Mouse (Mus musculus): ENCODE data around the gene Xrra1. TPM values are rescaled to one million over a fixed set of nuclear protein-coding genes. Genes with fewer than 3 reads are reported as not detected.
A peak's percentile ranks its signal among the peaks of the same experiment; 100 is the strongest.

Gene Xrra1
- polyA plus RNA-seq, 1 experiment from 2014 or later, result 0.31 TPM

DNA sequence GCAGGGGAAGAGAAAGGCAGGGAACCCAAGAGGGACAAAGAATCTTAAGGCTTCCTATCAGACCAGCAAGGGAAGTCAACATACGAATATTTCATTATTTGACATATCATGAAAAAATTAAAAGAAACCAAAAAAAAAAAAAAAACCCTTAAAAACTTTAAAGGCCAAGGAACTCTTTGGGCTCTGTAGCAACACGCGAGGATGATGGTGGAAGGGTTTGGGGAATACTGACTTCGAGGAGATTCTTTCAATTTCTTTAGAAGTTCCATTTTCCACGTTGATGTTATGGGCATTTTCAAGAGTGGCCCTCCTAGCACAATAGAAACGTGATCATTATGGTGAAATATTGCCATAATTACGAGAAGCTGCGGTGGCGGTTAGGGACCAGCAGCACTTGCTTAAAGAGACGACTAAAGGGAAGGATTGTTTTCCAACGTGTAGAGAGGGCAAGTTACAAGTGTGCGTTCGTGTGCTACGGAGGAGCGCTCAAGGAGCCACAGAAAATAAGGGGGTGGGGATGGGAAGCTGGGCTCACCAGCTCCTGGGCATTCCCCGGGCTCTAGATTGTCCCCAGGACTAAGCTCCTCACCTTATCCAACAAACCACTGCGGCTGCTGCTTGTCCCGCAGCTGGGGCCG lies 622 bp upstream of the Xrra1 start:
- no peaks in the 10 kb centered on the region for H3K9me3 ChIP-seq (replicated peaks; ENCODE audit: control insufficient read depth, low read length)

DNA sequence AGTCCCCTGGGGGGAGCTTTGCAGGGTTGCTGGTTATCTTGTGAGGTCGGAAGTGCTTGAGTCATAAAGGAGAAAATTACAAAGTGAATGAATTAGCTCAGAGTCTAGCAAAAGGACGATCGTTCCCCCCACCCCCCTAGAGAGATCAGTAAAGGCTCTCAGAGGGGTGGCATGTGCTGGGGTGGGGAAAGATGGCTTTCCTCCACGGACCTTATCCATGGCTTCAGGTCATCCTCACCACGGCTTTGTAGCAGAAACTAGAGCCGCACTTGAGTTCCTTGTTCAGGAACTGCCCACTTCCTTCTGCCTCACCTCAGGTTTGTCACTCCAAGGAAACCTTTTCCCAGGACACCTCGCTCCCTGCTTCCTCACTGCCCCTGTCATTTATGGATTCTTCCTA lies 4.4 kb downstream of the Xrra1 start, which contains the start of gene Spcs2:
TSS of gene Spcs2 (minus strand) at position 101 of the 400 bp plus-strand sequence.
- H3K4me2 ChIP-seq (ENCODE audit: low read depth, low read length), result no peak within 1 kb of the TSS
- H3K9ac ChIP-seq (ENCODE audit: low read length), result no peak within 1 kb of the TSS
- no peaks in the 10 kb centered on the region for H3K9me3 ChIP-seq (replicated peaks; ENCODE audit: control insufficient read depth, low read length)
- H3K27ac ChIP-seq (ENCODE audit: low read length), result no peak within 1 kb of the TSS
- no peak within 1 kb of the TSS for H3K4me3 ChIP-seq (replicated peaks; ENCODE audit: low read length)
- H3K27me3 ChIP-seq (ENCODE audit: control insufficient read depth, insufficient read depth, low read length), result no peaks in the 10 kb centered on the region
- no peaks in the 10 kb centered on the region for H3K4me1 ChIP-seq (ENCODE audit: control insufficient read depth, insufficient read depth, low read length)
- no peaks in the 10 kb centered on the region for H3K36me3 ChIP-seq (ENCODE audit: control insufficient read depth, insufficient read depth, low read length)
- ATAC-seq (ENCODE audit: insufficient read depth, low FRiP score), result no peak
- 51% methylated on average over 7 of the region's 7 CpGs for WGBS

More for the DNA sequence above, 622 bp upstream of the Xrra1 start:
- Histone ChIP-seq H3K4me1 (ENCODE audit: control insufficient read depth, insufficient read depth, low read length) (peaks cover 16% of the 10 kb centered on the region), H3K27me3 (ENCODE audit: control insufficient read depth, insufficient read depth, low read length) (no peaks in the 10 kb centered on the region), H3K9ac (ENCODE audit: low read length) (peak overlapping the region; percentile 91), H3K4me3 (replicated peaks; ENCODE audit: low read length) (peak overlapping the region; percentile 93), H3K36me3 (ENCODE audit: control insufficient read depth, insufficient read depth, low read length) (no peaks in the 10 kb centered on the region), H3K27ac (ENCODE audit: low read length) (peak overlapping the region; percentile 60; the same call in 1 of the 2 replicates), H3K4me2 (ENCODE audit: low read depth, low read length) (peak overlapping the region; percentile 91)
- ATAC-seq (ENCODE audit: insufficient read depth, low FRiP score), result peak; percentile 38
- 1% methylated on average over 19 of the region's 19 CpGs for whole genome bisulfite sequencing

DNA sequence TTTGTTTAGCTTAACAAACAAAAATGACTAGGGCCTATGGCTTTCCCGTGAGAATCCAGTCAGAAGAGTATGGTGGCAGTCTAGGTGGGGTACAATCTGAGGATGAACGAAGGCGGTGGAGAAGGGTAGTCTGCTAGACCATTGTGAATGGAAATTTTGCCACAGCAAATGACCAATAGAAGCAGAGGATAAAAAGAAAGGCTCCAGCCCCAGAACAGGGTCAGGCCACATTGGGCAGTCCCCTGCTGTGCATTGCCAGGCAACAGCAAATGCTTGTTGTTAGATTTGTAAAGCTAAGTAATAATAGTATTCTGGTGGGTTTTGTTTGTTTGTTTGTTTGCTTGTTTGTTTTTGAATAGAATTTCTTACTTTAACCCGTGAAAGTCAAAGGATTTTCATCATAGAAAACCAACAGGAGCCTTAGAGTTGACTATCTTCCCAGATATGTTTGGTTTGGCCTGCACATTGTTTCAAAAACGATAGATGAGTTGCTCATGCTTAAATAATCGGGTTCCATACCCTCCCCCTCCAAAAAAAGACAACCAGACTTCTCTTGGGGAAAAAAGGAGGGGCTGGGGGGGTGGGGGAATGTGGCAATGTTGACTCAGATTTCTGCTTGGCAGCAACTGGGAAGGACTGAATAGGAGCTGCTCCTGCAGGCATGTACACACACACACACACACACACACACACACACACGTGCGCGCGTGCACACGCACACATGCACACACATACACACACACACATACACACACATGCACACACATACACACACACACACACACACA lies 5.5 kb downstream of the Xrra1 start:
- H3K4me2 ChIP-seq (ENCODE audit: low read depth, low read length), result no peak overlapping the region
- no peaks in the 10 kb centered on the region for H3K27me3 ChIP-seq (ENCODE audit: control insufficient read depth, insufficient read depth, low read length)
- no peak overlapping the region for H3K4me3 ChIP-seq (replicated peaks; ENCODE audit: low read length)
- no peak overlapping the region for H3K9ac ChIP-seq (ENCODE audit: low read length)
- H3K27ac ChIP-seq (ENCODE audit: low read length), result no peak overlapping the region
- H3K4me1 ChIP-seq (ENCODE audit: control insufficient read depth, insufficient read depth, low read length), result no peaks in the 10 kb centered on the region
- no peak for ATAC-seq (ENCODE audit: insufficient read depth, low FRiP score)
- H3K9me3 ChIP-seq (replicated peaks; ENCODE audit: control insufficient read depth, low read length), result no peaks in the 10 kb centered on the region
- WGBS, result 63% methylated on average over 11 of the region's 11 CpGs
- H3K36me3 ChIP-seq (ENCODE audit: control insufficient read depth, insufficient read depth, low read length), result no peaks in the 10 kb centered on the region

DNA sequence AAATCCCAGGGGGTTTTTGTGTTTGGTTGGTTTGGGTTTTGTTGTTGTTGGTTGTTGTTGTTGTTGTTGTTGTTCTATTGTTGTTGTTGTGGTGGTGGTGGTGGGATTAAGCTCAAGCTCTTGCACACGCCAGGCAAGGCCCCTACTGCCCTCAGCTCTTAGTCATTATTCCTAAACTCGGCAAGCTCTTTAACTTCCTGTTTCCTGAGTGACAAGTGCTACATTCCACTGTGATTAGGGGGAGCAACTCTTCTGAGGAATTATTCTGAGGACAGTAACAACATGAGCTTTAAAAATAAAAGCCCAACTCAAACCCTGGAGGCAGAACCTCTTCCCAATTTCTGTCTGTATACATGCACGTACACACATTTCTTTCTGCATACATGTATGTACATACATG lies 6.3 kb downstream of the Xrra1 start:
- WGBS, result 37% methylated on average over 3 of the region's 3 CpGs
- Histone ChIP-seq H3K4me2 (ENCODE audit: low read depth, low read length) (no peak overlapping the region), H3K27me3 (ENCODE audit: control insufficient read depth, insufficient read depth, low read length) (no peaks in the 10 kb centered on the region), H3K27ac (ENCODE audit: low read length) (no peak overlapping the region), H3K36me3 (ENCODE audit: control insufficient read depth, insufficient read depth, low read length) (no peaks in the 10 kb centered on the region), H3K4me1 (ENCODE audit: control insufficient read depth, insufficient read depth, low read length) (no peaks in the 10 kb centered on the region), H3K9ac (ENCODE audit: low read length) (no peak overlapping the region), H3K4me3 (replicated peaks; ENCODE audit: low read length) (no peak overlapping the region), H3K9me3 (replicated peaks; ENCODE audit: control insufficient read depth, low read length) (no peaks in the 10 kb centered on the region)
- ATAC-seq (ENCODE audit: insufficient read depth, low FRiP score), result no peak

DNA sequence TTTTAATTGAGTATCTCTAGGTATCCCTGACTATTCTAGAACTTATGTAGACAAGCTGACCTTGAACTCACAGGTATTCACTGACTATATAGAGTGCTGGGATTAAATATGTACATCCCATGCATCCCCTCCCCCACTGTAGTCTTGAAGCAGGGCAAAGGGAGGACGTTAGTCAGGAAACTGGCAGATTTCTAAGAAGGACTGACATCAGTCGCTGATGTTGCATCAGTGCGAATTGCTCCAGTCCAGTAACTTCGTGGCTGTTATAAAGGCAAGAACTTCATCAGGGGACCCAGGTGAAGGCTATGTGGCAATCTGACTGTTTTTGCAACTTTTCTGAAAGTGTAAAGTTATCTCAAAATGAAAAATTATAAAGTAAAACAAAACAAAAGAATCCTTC lies 10.4 kb downstream of the Xrra1 start:
- H3K4me2 ChIP-seq (ENCODE audit: low read depth, low read length), result no peak overlapping the region
- H3K36me3 ChIP-seq (ENCODE audit: control insufficient read depth, insufficient read depth, low read length), result no peaks in the 10 kb centered on the region
- no peaks in the 10 kb centered on the region for H3K4me1 ChIP-seq (ENCODE audit: control insufficient read depth, insufficient read depth, low read length)
- no peak overlapping the region for H3K4me3 ChIP-seq (replicated peaks; ENCODE audit: low read length)
- no peaks in the 10 kb centered on the region for H3K27me3 ChIP-seq (ENCODE audit: control insufficient read depth, insufficient read depth, low read length)
- ATAC-seq (ENCODE audit: insufficient read depth, low FRiP score), result no peak
- H3K9ac ChIP-seq (ENCODE audit: low read length), result no peak overlapping the region
- H3K9me3 ChIP-seq (replicated peaks; ENCODE audit: control insufficient read depth, low read length), result no peaks in the 10 kb centered on the region
- H3K27ac ChIP-seq (ENCODE audit: low read length), result no peak overlapping the region
- WGBS, result 67% methylated on average over 4 of the region's 4 CpGs

DNA sequence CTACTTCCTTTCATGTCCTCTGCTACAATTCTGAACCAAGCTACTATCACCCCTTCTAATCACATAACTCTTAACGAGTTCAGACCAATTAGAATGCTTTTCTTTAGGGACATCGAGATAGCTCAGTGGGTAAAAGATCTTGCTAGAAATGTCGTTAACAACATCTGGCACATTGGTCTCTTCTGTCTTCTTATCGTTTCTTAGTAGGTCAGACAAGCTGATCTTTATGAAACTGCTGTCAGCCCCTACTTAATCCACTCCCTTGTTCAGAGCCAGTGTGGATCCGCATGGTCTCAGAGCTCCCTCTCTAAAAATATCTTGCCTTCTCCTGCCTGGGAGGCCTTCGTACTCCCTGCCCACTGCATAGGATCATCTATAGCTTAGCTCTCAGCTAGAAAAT lies 15.0 kb downstream of the Xrra1 start:
- Histone ChIP-seq H3K4me3 (replicated peaks; ENCODE audit: low read length) (no peak overlapping the region), H3K4me2 (ENCODE audit: low read depth, low read length) (no peak overlapping the region), H3K9ac (ENCODE audit: low read length) (no peak overlapping the region), H3K36me3 (ENCODE audit: control insufficient read depth, insufficient read depth, low read length) (no peaks in the 10 kb centered on the region), H3K9me3 (replicated peaks; ENCODE audit: control insufficient read depth, low read length) (no peaks in the 10 kb centered on the region), H3K27me3 (ENCODE audit: control insufficient read depth, insufficient read depth, low read length) (no peaks in the 10 kb centered on the region), H3K4me1 (ENCODE audit: control insufficient read depth, insufficient read depth, low read length) (no peaks in the 10 kb centered on the region), H3K27ac (ENCODE audit: low read length) (no peak overlapping the region)
- ATAC-seq (ENCODE audit: insufficient read depth, low FRiP score), result no peak
- 74% methylated on average over 6 of the region's 6 CpGs for WGBS

DNA sequence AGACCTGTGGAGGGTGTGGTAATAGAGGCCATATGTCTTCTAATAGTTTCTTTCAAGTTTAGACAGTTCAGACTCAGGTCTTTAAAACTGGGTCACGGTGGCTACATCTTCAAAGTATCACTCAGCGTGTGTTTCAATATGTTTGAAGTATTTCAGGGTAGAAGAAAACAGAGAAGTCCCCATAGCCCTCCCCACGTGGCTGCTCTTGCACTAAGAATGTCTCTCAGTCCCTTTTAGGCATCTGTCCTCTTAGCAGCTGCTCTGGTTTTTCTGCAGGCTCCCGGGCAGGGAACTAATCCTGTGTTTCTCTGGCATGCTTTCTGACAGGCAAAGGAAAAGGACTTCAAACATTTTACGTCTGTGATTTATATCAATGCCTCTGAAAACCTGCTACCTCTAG lies 17.0 kb downstream of the Xrra1 start:
- ATAC-seq (ENCODE audit: insufficient read depth, low FRiP score), result no peak
- no peak overlapping the region for H3K9ac ChIP-seq (ENCODE audit: low read length)

DNA sequence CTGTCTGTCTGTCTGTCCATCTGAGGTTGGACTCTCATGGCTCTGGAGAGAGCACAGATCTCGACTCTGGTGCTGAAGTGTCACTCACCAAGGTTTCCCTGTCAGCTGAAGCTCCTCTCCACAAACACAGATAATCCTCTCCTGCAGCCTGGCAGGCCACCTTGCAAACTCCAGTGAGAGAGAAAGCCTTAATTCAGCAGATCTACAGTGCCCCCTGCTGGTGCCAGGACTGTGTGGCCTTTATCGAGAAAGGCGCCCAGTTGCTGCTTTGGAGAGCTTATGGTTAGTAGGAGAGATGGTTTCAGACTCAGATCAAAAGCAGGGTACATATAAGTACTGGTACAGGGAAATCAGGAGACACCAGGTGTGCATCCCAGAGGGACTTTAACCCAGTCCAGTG lies 17.4 kb downstream of the Xrra1 start:
- Histone ChIP-seq H3K27me3 (ENCODE audit: control insufficient read depth, insufficient read depth, low read length) (no peaks in the 10 kb centered on the region), H3K9me3 (replicated peaks; ENCODE audit: control insufficient read depth, low read length) (no peaks in the 10 kb centered on the region), H3K36me3 (ENCODE audit: control insufficient read depth, insufficient read depth, low read length) (no peaks in the 10 kb centered on the region), H3K4me2 (ENCODE audit: low read depth, low read length) (no peak overlapping the region), H3K9ac (ENCODE audit: low read length) (no peak overlapping the region), H3K4me1 (ENCODE audit: control insufficient read depth, insufficient read depth, low read length) (no peaks in the 10 kb centered on the region), H3K27ac (ENCODE audit: low read length) (no peak overlapping the region), H3K4me3 (replicated peaks; ENCODE audit: low read length) (no peak overlapping the region)
- WGBS, result 1% methylated on average over 3 of the region's 3 CpGs
- ATAC-seq (ENCODE audit: insufficient read depth, low FRiP score), result 0 out of 2 replicates have a peak, but pooled peaks have one; percentile 37

More for the DNA sequence above, 17.0 kb downstream of the Xrra1 start:
- H3K4me3 ChIP-seq (replicated peaks; ENCODE audit: low read length), result no peak overlapping the region
- H3K4me2 ChIP-seq (ENCODE audit: low read depth, low read length), result no peak overlapping the region
- H3K27ac ChIP-seq (ENCODE audit: low read length), result no peak overlapping the region
- 31% methylated on average over 5 of the region's 5 CpGs for WGBS
- H3K9me3 ChIP-seq (replicated peaks; ENCODE audit: control insufficient read depth, low read length), result no peaks in the 10 kb centered on the region
- H3K36me3 ChIP-seq (ENCODE audit: control insufficient read depth, insufficient read depth, low read length), result no peaks in the 10 kb centered on the region
- H3K27me3 ChIP-seq (ENCODE audit: control insufficient read depth, insufficient read depth, low read length), result no peaks in the 10 kb centered on the region
- no peaks in the 10 kb centered on the region for H3K4me1 ChIP-seq (ENCODE audit: control insufficient read depth, insufficient read depth, low read length)

DNA sequence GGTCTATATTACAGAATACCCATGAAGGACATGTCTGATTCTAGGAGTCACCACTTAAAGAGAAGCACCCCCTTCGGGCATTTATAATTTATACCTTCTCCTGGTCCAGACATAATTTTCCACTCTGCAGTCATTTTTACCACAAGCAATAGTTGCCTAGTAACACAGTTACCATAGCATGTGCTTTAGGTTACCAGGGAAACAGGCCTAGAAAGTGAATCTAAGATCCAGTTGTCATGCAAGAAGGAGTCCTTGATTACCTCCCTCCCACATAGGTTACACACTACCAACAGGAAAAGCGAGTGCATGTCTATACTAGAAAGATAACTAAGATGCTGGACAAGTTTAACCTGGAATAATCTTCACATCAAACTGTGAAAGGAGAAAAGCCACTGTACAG lies 19.3 kb downstream of the Xrra1 start:
- H3K4me3 ChIP-seq (replicated peaks; ENCODE audit: low read length), result no peak overlapping the region
- WGBS, result 64% methylated on average over 2 of the region's 2 CpGs
- no peaks in the 10 kb centered on the region for H3K4me1 ChIP-seq (ENCODE audit: control insufficient read depth, insufficient read depth, low read length)
- H3K27me3 ChIP-seq (ENCODE audit: control insufficient read depth, insufficient read depth, low read length), result no peaks in the 10 kb centered on the region
- no peaks in the 10 kb centered on the region for H3K9me3 ChIP-seq (replicated peaks; ENCODE audit: control insufficient read depth, low read length)
- H3K36me3 ChIP-seq (ENCODE audit: control insufficient read depth, insufficient read depth, low read length), result no peaks in the 10 kb centered on the region
- no peak overlapping the region for H3K9ac ChIP-seq (ENCODE audit: low read length)
- ATAC-seq (ENCODE audit: insufficient read depth, low FRiP score), result no peak
- no peak overlapping the region for H3K27ac ChIP-seq (ENCODE audit: low read length)
- H3K4me2 ChIP-seq (ENCODE audit: low read depth, low read length), result no peak overlapping the region
